In genomic region chr5:38039796-38040195, GRCm38 (mm10) we compare ENCODE assay signal across 8 mouse cellular contexts. TPM values are rescaled to one million over a fixed set of nuclear protein-coding genes. Genes with fewer than 3 reads are reported as not detected.
DNase-seq lines count a peak whose midpoint lies in the region; ATAC-seq and TF ChIP-seq lines count a peak whose summit lies in the region.

No protein-coding gene starts in this region.

- peaks cover 10% of the 10 kb centered on the region for H3K4me1 ChIP-seq in heart, embryonic 15.5 days (replicated peaks)
- H3K4me1 ChIP-seq in hindbrain, embryonic 14.5 days (replicated peaks; ENCODE audit: control insufficient read depth, insufficient read depth, low read length) = peaks cover 11% of the 10 kb centered on the region
- H3K4me1 ChIP-seq in midbrain, embryonic 11.5 days (ENCODE audit: control insufficient read depth, insufficient read depth, low read length) = peaks cover 6% of the 10 kb centered on the region; the same call in 1 of the 2 replicates

- H3K27ac ChIP-seq in heart, embryonic 15.5 days = no peak overlapping the region
- no peak overlapping the region for H3K27ac ChIP-seq in hindbrain, embryonic 14.5 days
- no peak overlapping the region for H3K27ac ChIP-seq in midbrain, embryonic 11.5 days (ENCODE audit: low read depth, low read length)

- no peaks in the 10 kb centered on the region for H3K27me3 ChIP-seq in heart, embryonic 15.5 days
- no peaks in the 10 kb centered on the region for H3K27me3 ChIP-seq in hindbrain, embryonic 14.5 days (ENCODE audit: control insufficient read depth, insufficient read depth, low read length)
- no peaks in the 10 kb centered on the region for H3K27me3 ChIP-seq in midbrain, embryonic 11.5 days (ENCODE audit: control insufficient read depth, insufficient read depth, low read length)

- H3K9me3 ChIP-seq in heart, embryonic 15.5 days (replicated peaks) = no peaks in the 10 kb centered on the region
- H3K9me3 ChIP-seq in hindbrain, embryonic 14.5 days (ENCODE audit: control insufficient read depth, low read length) = no peaks in the 10 kb centered on the region
- H3K9me3 ChIP-seq in midbrain, embryonic 11.5 days (ENCODE audit: control insufficient read depth, low read length) = no peaks in the 10 kb centered on the region

- TF ChIP-seq POLR2A in brain, embryonic 14.5 days (IDR thresholded peaks at IDR 0.05; ENCODE audit: borderline replicate concordance, extremely low read depth, insufficient read depth, insufficient read length, poor library complexity, severe bottlenecking) = no peak

- 20% methylated on average over 9 of the region's 9 CpGs for WGBS in heart, embryonic 15.5 days
- WGBS in hindbrain, embryonic 14.5 days = 33% methylated on average over 9 of the region's 9 CpGs
- 36% methylated on average over 9 of the region's 9 CpGs for WGBS in midbrain, embryonic 11.5 days

- ATAC-seq in heart, embryonic 15.5 days (replicated peaks; ENCODE audit: insufficient number of reproducible peaks, insufficient read depth, low FRiP score, low read depth) = no peak
- no peak for ATAC-seq in hindbrain, embryonic 14.5 days (ENCODE audit: low FRiP score)
- ATAC-seq in midbrain, embryonic 11.5 days (ENCODE audit: low FRiP score) = no peak; the same call in 1 of the 2 replicates

- intact Hi-C loops in heart, postnatal 14 days (cut with DNase I) = no loop called here

- DNase-seq in heart, postnatal 14 days = no peak
- DNase-seq in brain, embryonic 14.5 days (ENCODE audit: low read depth) = peak; percentile 11
- no peak for DNase-seq in hindbrain, embryonic 14.5 days (ENCODE audit: low spot score)
- DNase-seq in midbrain, embryonic 11.5 days (ENCODE audit: low spot score, missing footprints) = no peak
- no peak for DNase-seq in cerebellum, adult 11 months
- DNase-seq in right cerebral cortex, adult 2 months (ENCODE audit: low spot score in 2 of 2) = no peak
- DNase-seq in spleen, postnatal 10 days (ENCODE audit: low spot score in 2 of 2) = no peak

- no peak for TF ChIP-seq CTCF in brain, embryonic 14.5 days (IDR thresholded peaks at IDR 0.05; ENCODE audit: borderline replicate concordance, extremely low read depth, insufficient read depth, insufficient read length)

- peak overlapping the region; percentile 88 for H3K9ac ChIP-seq in heart, embryonic 15.5 days
- H3K9ac ChIP-seq in hindbrain, embryonic 14.5 days = peak overlapping the region; percentile 84
- H3K9ac ChIP-seq in midbrain, embryonic 11.5 days (ENCODE audit: low read length) = peak overlapping the region; percentile 90

- H3K4me3 ChIP-seq in heart, embryonic 15.5 days = peak overlapping the region; percentile 99
- H3K4me3 ChIP-seq in hindbrain, embryonic 14.5 days (replicated peaks; ENCODE audit: low read length) = peak overlapping the region; percentile 81
- H3K4me3 ChIP-seq in midbrain, embryonic 11.5 days (ENCODE audit: low read depth, low read length) = peak overlapping the region; percentile 84

- 0 out of 2 replicates have a peak, but pooled peaks cover 7% of the 10 kb centered on the region for H3K36me3 ChIP-seq in heart, embryonic 15.5 days
- H3K36me3 ChIP-seq in hindbrain, embryonic 14.5 days (replicated peaks; ENCODE audit: control insufficient read depth, insufficient read depth) = no peaks in the 10 kb centered on the region; the same call in 1 of the 2 replicates
- no peaks in the 10 kb centered on the region for H3K36me3 ChIP-seq in midbrain, embryonic 11.5 days (ENCODE audit: control insufficient read depth, insufficient read depth, low read length)

- peak overlapping the region; percentile 86 for H3K4me2 ChIP-seq in heart, embryonic 15.5 days
- peak overlapping the region; percentile 86 for H3K4me2 ChIP-seq in hindbrain, embryonic 14.5 days (replicated peaks)
- H3K4me2 ChIP-seq in midbrain, embryonic 11.5 days = peak overlapping the region; percentile 72

RNA-seq across cellular contexts. Expression of gene Stx18, which starts 1.3 kb away (rescaled TPM):
- 27.4 and 28.5 TPM in 2 replicates for polyA plus RNA-seq in heart, embryonic 15.5 days (2015; fragmentation: Nextera tagmentation; extraction: Ambion mirVana)
- 10 to 100 TPM; 17.0 to 17.7 TPM for total RNA-seq in heart, postnatal 14 days (2021)
- 25.6 and 28.0 TPM in 2 replicates for polyA plus RNA-seq in brain, embryonic 14.5 days (2012; rRNA removed)
- polyA plus RNA-seq in hindbrain, embryonic 14.5 days (2014; fragmentation: Nextera tagmentation; extraction: Ambion mirVana) = 35.1 and 38.5 TPM in 2 replicates
- 48.6 and 56.7 TPM in 2 replicates for polyA plus RNA-seq in midbrain, embryonic 11.5 days (2014; fragmentation: Nextera tagmentation; extraction: Ambion mirVana)
